Mouse (Mus musculus): ENCODE measurements around the gene Fam3b. TPM values are rescaled to one million over a fixed set of nuclear protein-coding genes. Genes with fewer than 3 reads are reported as not detected.

The Fam3b gene
- total and polyA plus RNA-seq, 3 experiments: 20.6 to 21.2 TPM; not detected in 1

DNA sequence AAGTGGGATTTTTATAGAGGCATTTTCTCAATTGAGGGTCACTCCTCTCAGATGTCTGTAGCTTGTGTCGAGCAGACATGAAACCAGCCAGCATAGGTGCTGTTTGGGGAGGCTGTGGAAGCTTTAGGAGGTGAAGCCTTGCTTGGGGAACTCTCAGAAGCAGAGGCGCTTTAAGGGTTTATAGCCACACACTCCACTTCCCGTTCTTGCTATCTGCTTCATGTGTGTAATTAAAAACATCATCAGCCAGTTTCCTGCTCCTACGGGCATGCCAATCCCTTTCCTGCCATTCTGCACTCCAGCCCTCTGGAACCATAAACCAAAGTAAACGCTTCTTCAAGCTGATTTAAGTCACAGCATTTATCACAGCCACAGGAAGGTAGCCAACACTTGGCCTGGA is 3.8 kb downstream of the Fam3b start (continued):
- 0 out of 2 replicates have a peak, but pooled peaks have one; percentile 38 for TF ChIP-seq RCOR1 (IDR thresholded peaks at IDR 0.05; ENCODE audit: low read depth, low read length)
- TF ChIP-seq NELFE (IDR thresholded peaks at IDR 0.05; ENCODE audit: low read depth, low read length): no peak
- 0 out of 2 replicates have a peak, but pooled peaks have one; percentile 23 for TF ChIP-seq MYC (IDR thresholded peaks at IDR 0.05; ENCODE audit: low read depth, low read length)
- TF ChIP-seq MYB (IDR thresholded peaks at IDR 0.05; ENCODE audit: low read depth, low read length): no peak
- no peak for TF ChIP-seq ELF1 (IDR thresholded peaks at IDR 0.05; ENCODE audit: low read depth, low read length)
- TF ChIP-seq MEF2A (IDR thresholded peaks at IDR 0.05; ENCODE audit: extremely low read depth, insufficient replicate concordance, low read depth, low read length, poor library complexity, severe bottlenecking): no peak
- TF ChIP-seq GABPA (IDR thresholded peaks at IDR 0.05; ENCODE audit: low read depth, low read length): no peak
- TF ChIP-seq KAT2A (conservative IDR thresholded peaks at IDR 0.05; ENCODE audit: low read depth, low read length): no peak
- peak; percentile 45 for TF ChIP-seq ETS1 (IDR thresholded peaks at IDR 0.05; ENCODE audit: low read depth, low read length)
- TF ChIP-seq TAL1 (IDR thresholded peaks at IDR 0.05; ENCODE audit: low read length): no peak
- no peak for TF ChIP-seq E2F4 (IDR thresholded peaks at IDR 0.05; ENCODE audit: borderline replicate concordance, low read depth, low read length)
- TF ChIP-seq ZKSCAN1 (IDR thresholded peaks at IDR 0.05; ENCODE audit: low read depth, low read length): no peak
- TF ChIP-seq ZMIZ1 (IDR thresholded peaks at IDR 0.05; ENCODE audit: low read depth, low read length): no peak
- TF ChIP-seq CTCF (IDR thresholded peaks at IDR 0.05 in 2 of 3, conservative IDR thresholded peaks at IDR 0.05 in 1 of 3; ENCODE audit: control insufficient read depth in 1 of 3, insufficient read depth in 1 of 3, low read depth in 2 of 3, low read length in 3 of 3, poor library complexity in 1 of 3, severe bottlenecking in 1 of 3): no peak
- no peak for TF ChIP-seq ZC3H11A (IDR thresholded peaks at IDR 0.05; ENCODE audit: low read depth, low read length)

DNA sequence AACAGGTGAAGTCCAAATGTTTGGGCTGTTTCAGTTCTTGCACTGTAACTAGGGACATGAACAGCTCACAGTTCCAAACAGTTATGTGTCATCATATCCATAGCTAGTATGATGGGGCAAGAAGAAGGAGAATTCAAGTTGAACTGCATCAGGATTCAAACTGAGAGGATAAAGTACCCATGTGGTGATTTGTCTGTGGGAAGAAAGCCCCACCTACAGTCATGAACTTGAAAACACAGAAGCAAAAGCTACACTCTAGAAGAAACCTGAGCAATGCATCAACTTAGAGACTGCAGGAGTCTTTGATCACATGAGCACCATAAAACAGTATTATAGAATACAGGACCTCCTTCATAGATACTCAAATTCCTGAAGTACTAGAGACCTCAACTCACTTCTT is 6.8 kb downstream of the Fam3b start:
- Histone ChIP-seq H3K79me2 (ENCODE audit: control insufficient read depth, insufficient read depth, low read length, poor library complexity) (peaks cover 19% of the 10 kb centered on the region), H3K27ac (ENCODE audit: control insufficient read depth, low read depth, low read length) (no peak overlapping the region), H3K4me1 (ENCODE audit: control insufficient read depth in 1 of 2, insufficient read depth in 2 of 2, low read length in 2 of 2) (peaks cover 2 to 22% of the 10 kb centered on the region in 2 experiments; a peak in 3 of 4 replicates), H3K27me3 (ENCODE audit: control insufficient read depth in 1 of 2, insufficient read depth in 2 of 2, low read length in 2 of 2) (no peaks in the 10 kb centered on the region), H3K36me3 (ENCODE audit: control insufficient read depth in 1 of 2, insufficient read depth in 2 of 2, low read length in 2 of 2) (peaks cover 2 to 14% of the 10 kb centered on the region in 2 experiments), H3K9ac (ENCODE audit: control insufficient read depth, low read depth, low read length, poor library complexity, severe bottlenecking) (no peak overlapping the region), H3K9me3 (replicated peaks; ENCODE audit: insufficient read depth, low read length) (no peaks in the 10 kb centered on the region), H3K4me3 (ENCODE audit: control insufficient read depth in 1 of 2, insufficient read depth in 1 of 2, low read depth in 2 of 2, low read length in 2 of 2) (no peak overlapping the region)
- no peak for TF ChIP-seq SIN3A (IDR thresholded peaks at IDR 0.05; ENCODE audit: low read length)
- TF ChIP-seq TCF12 (IDR thresholded peaks at IDR 0.05; ENCODE audit: low read depth, low read length): no peak
- TF ChIP-seq RCOR1 (IDR thresholded peaks at IDR 0.05; ENCODE audit: low read depth, low read length): no peak
- TF ChIP-seq HCFC1 (IDR thresholded peaks at IDR 0.05; ENCODE audit: low read depth, low read length): no peak
- no peak for TF ChIP-seq GABPA (IDR thresholded peaks at IDR 0.05; ENCODE audit: low read depth, low read length)
- TF ChIP-seq ZC3H11A (IDR thresholded peaks at IDR 0.05; ENCODE audit: low read depth, low read length): no peak
- TF ChIP-seq CHD2 (IDR thresholded peaks at IDR 0.05; ENCODE audit: low read length): no peak
- TF ChIP-seq EP300 (IDR thresholded peaks at IDR 0.05; ENCODE audit: low read depth in 1 of 2, low read length in 2 of 2): no peak
- TF ChIP-seq JUND (IDR thresholded peaks at IDR 0.05; ENCODE audit: low read depth, low read length): no peak
- no peak for TF ChIP-seq POLR2AphosphoS2 (IDR thresholded peaks at IDR 0.05; ENCODE audit: low read length)
- TF ChIP-seq ZKSCAN1 (IDR thresholded peaks at IDR 0.05; ENCODE audit: low read depth, low read length): no peak
- no peak for TF ChIP-seq ZMIZ1 (IDR thresholded peaks at IDR 0.05; ENCODE audit: low read depth, low read length)
- no peak for TF ChIP-seq USF2 (IDR thresholded peaks at IDR 0.05; ENCODE audit: borderline replicate concordance in 1 of 2, insufficient read depth in 1 of 2, low read depth in 1 of 2, low read length in 2 of 2)
- TF ChIP-seq MAFK (IDR thresholded peaks at IDR 0.05; ENCODE audit: borderline replicate concordance, low read depth, low read length): no peak
- TF ChIP-seq ZNF384 (IDR thresholded peaks at IDR 0.05; ENCODE audit: low read depth, low read length): no peak
- DNase-seq (ENCODE audit: low read depth, low spot score): no peak
